Mouse (Mus musculus) right cerebral cortex, adult 18-20 months (tissue): ENCODE measurements around the gene Scn8a.

ENCODE experiments used
- DNase-seq: peaks from one replicate; pipeline ENCODE4 v3.0.0; 2022; ENCODE audit warnings: mixed read lengths

Scn8a gene

DNA sequence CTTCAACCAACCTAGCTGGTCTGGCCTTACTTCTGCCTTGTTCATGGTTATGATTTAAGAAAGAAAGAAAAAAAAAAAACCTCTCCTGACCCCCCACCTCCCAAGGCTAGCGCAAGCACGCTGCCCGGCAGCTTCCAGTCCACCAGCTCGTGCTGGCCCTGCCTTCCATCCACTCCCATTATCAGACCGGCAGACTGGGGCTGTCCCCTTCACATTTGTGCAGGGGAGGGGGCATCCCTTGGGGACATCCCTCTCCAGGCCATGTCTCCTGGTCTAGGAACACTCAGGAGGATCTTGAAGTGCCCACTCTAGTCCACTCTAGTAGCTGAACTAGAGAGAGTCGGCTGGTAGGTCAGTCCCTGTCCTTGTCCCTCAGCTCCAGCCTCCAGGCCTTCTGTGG lies 174.9 kb downstream of the Scn8a start:
- DNase-seq, result no peak

DNA sequence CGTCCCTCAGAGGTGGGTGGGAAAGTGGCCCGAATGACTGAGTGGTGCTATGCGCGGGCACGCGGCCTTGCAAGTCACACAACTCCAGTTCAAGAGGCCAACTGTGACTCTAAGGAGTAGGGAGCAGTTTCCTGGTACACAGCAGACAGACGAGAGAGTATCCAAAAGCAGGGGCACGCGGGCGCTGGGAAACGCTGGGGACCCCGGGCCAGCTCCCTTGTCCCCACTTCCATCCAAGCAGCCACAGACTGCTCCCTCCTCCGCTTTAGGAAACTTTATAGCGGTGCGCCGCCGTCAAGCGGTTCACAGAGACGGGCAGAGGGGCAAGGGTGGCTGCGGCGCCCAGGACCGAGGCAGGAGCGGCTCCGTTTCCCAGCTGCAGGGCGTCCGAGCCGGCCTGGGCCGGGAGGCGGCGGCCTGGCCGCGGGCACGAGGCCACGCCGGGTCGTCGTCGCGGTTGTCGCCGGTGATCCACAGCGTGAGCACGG lies 176.4 kb downstream of the Scn8a start:
- no peak for DNase-seq

DNA sequence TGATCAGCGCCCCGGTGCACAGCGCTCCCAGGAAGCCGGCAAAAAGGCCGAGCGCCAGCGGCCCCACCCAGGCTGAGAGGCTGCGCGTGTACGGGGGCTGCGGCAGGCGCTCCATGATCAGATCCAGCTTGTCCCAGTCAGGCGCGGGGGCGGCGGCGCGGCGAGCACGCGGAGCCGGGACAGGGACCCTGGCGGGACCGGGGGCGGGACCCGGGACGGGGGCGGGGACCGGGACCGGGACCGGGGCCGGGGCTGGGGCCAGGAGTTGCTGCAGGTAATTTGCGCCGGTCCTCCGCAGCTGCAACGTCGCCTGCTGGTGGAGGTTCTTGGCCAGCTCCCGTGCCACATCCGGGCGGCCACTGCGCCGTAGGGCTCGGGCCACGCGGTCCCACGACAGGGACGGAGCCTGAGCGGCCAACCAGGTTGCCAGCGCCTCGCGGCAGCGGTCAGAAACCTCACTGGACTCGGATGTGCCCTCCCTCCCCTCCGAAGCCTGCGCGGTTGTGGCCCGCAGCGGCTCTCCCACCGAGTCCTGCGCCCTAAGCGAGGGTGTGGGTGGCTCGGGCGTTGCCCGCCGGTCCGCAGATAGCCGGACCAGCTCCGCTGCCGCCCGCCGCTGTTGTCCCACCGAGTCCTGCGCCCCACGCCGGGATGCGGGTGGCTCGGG lies 177.0 kb downstream of the Scn8a start:
- DNase-seq, result peak; percentile 58

DNA sequence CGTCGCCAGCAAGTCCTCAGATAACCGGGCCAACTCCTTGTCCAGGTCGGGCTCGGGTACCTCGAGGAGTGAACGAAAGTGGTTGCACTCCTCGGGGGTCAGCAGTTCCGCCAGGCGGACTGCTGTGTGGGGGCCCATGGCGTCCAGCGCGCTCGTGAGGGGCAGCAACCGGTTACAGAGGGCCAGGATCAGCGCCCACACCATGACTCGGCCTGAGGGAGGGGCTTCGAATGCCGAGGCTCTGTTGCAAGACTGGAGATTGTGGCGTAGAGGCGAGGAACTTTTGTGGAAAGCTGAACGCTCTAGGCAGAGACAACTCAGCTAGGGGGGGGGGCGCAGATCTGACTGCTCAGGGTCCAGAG lies 177.5 kb downstream of the Scn8a start, which contains the start of gene Gm47841:
Gene Gm47841 (minus strand): TSS at position 204 of the 362 bp plus-strand sequence.
- no peak for DNase-seq

DNA sequence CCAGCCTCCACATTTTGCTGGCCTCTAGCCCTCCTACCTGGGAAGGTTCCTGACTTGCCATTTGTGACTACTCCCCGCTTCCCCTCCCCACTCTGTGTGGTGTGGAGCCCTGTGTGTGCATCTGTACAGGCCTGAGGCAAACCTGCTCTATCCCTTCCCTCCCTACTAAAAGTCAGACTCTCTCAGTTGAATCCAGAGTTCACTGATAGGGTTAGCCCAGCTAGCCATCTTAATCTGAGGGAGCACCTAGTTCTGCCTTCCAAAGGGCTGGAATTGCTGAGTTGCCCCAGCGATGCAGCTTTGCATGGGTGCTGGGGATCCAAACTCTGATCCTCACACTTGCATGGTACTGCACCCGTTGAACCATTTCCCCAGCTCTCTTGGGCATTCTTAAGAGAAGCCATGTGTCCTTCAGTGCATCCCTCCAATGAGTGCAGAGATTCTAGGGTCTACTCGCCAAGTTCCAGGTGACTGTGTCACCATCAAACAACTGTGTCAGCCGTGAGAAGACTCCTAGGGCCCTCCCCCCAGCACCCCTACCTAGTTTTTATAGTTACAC lies 178.8 kb downstream of the Scn8a start:
- DNase-seq, result no peak

DNA sequence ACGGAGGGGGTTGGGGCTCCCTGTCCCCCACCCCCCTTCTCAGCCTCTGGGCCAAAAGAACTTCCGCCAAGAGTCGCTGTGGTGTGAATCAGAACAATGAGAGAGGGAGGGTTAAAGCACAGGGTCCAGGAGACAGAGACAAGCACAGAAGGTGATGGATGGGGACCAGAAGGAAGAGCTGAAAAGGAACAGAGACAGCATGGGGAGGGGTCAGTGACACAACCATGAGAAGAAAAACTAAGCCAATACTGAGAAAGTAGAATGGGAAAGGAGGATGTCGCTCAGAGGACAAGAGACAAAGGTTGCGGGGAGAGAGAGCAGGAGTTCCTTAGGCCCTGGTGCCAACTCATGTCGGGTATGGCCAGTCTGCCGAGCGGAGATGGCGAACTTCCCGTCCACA lies 182.2 kb downstream of the Scn8a start:
- no peak for DNase-seq

DNA sequence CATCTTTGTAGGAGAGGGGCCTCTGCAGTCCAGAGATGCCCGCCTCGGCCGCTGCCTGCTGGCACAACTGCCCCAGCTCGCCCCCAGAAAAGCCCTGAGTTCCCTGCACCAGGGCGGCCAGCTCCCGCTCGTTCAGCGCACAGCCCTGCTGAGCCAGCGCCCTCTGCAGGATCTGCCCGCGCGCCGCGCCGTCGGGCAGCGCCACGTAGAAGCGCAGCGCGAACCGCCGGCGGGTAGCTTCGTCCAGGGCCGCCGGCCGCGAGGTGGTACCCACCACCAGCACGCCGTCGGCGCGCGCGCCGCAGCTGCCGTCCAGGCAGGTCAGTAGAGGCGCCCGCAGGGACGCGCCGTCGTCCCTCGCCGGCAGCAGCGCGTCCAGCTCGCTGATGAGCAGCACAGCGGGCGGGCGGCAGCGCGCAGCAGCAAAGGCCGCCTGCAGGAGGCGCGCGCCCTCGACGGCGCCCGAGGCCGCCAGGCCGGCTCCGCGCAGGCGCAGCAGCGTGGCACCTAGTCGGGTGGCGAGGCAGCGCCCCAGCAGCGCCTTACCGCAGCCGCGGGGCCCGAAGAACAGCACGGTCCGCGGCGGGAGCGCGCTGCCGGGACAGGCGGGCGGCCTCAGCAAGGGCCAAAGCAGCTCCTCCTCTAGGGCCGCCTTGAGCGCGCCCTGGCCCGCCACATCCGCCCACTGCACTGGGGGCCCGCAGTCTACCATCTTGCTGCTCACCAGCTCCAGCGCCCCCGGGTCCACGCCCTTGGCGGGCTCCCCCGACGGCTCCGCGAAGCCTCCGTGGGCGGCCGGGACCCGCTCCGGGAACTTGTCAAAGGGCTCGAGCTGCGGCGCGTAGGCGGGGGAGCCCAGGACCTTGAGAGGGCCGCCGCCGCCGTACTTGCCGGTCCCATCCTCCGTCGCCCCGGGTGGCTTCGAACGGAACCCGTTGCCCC lies 183.2 kb downstream of the Scn8a start:
- no peak for DNase-seq

DNA sequence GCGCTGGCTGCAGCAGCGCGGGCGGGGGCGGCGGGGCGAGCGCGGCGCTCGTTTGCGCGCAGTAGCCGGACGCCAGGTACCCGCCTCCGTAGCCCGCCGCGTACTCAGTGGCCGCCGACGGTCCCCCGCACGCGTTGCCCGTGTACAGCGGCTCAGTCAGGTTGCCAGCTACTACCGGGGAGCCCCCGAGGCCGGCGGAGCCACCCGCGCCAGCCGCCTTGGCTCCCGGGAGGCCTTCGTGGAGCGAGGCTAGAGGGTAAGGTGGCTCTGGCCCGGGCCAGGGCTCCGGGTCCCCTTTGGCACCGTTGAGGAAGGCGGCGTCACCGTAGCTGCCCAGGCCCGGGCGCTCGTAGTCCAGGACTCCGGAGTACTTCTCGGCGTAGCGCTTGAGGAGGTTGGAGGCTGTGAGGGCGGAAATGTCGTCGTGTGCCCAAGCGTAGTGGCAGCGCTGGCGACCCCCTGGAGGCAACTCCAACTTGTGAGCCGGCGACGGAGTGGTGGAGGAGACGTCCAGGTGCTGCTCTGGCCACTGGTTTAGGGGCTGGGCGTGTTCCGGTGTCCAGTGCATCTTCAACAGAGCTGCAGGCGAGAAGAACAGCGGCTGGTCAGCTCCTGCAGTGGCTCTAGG lies 184.3 kb downstream of the Scn8a start:
- no peak for DNase-seq

DNA sequence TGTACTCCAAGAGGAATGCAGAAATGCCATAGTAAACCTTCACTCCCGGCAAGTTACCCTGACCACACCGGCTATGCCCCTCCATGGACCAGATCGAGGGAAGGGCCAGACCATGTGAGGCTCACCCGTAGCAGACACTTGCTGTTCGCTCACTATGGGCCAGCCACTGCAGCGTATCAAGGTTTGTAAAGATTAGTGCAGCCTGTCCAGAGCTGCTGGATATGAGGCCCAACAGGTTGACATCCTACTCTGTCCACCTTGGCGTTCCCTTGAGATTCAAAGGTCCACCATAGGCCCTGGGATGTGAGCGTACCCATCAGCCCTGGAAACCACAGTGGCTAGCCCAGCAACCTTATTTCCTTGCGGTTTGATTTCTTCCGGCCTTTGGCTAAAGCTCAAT lies 184.9 kb downstream of the Scn8a start:
- no peak for DNase-seq

DNA sequence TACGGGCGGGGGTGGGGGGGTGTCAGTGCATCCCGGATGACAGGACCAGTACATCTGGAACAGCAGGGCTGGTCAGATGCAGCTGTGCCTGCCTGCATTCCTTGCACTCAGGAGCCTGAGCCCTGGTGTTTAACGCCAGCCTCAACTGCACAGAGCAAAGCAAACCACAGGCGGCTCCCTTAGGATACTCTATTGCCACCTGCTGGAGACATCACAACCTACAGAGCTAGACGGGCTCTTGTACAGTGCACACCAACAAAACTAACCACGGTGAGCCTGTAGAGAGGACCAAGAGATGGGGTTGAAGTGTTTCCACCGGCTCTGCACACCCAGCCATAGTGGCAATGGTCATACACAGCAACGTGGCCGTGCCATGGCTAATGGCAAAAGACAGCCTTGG lies 186.6 kb downstream of the Scn8a start:
- peak; percentile 55 for DNase-seq

DNA sequence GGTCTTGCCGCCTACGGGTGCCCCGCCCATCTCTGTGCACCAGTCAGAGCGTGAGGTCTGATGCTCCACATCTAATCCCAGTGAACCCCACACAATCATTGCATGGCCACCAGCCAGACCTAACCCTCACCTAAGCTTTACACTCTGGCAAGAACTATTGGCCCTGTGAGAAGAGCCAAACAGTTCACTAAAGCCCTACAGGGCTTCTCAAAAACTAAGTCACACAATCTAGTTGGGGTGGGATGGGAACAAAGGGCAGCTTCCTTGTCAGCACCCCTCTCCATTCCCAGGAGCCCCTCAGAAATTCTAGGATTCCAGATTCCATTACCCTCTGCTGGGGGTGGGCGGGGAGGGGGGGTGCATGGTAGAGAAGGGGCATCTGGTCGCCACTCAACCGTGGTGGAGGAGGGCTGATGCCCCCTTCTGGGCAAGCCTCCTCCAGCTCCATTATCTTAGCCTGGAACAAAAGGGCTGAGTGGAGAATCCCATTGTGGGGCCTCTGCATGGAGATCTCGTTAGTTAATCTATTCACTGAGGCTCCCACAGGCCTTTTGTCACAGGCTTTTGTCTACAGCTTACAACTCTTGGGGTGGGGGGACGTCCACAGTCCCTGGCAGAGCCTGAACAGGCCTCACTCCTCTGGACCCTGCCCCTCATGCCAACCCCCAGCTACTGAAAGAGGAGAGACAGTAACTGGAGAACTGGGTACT lies 190.1 kb downstream of the Scn8a start:
- DNase-seq, result no peak

DNA sequence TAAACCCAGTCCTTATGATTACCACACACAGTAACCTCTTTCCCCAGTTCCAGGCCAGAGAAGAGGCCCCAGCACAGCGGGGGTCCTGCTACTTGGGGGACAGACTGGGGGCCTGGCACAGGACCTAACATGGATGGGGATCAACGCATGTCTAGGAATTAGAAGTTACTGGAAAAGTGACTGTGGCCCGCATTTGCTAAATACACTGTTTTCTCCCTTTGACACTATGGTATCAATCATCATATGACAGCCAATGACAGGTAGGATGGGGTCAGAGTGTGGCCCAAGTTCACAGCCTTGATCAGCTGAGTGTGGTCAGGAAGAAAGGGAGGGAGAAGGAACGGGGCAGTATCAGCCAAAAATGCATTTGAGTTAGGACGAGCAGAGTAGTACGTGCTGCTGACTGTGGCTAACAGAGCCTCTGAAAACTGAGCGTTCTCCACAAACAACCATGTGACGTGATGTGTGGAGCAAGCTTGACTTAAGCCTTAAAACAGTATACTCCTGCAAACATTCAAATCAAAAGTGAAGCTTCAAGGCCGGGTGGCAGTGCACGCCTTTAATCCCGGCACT lies 190.7 kb downstream of the Scn8a start:
- DNase-seq, result no peak

DNA sequence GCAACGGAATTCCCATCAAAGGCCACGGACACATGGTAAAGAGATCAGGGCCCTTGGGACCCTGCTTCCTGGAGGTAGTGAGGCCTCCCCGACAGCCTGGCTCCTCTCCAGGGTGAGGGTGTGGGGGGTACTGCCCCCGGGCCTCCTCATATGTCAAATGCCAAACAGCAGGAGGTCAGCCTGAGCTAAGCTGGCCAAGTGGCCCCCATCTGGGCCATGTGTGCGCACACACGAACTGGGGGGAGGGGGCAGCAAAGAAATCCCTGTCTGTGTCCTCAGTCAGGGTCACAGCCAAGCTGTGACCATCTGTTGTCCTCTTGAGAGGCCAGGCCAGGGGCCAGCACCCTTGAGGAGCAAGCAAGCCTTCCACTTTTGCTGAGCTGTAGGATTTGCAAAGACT lies 195.4 kb downstream of the Scn8a start:
- DNase-seq, result no peak

DNA sequence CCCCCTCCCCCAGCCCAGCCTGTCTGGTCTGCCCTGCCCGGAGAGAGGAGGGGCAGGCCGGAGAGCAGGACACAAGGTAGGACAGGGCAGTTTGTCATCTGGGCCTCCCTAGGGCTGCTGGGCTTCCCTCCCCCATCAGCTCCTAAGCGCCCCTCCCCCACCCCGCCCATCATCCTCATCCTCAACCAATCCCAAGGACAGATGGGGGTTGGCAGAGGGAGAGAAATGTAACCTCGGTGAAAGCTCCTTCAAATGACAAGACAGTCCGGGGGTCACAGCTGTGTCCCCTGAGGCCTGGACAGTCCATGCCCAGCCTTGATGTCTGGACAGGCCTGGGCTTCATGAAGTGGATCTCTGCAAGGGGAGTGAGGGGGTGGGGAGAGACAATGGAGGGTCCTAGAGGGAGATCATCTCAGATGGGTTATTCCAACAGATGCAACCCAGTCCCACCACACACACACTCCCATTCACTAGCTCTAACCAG lies 196.7 kb downstream of the Scn8a start:
- DNase-seq, result no peak

DNA sequence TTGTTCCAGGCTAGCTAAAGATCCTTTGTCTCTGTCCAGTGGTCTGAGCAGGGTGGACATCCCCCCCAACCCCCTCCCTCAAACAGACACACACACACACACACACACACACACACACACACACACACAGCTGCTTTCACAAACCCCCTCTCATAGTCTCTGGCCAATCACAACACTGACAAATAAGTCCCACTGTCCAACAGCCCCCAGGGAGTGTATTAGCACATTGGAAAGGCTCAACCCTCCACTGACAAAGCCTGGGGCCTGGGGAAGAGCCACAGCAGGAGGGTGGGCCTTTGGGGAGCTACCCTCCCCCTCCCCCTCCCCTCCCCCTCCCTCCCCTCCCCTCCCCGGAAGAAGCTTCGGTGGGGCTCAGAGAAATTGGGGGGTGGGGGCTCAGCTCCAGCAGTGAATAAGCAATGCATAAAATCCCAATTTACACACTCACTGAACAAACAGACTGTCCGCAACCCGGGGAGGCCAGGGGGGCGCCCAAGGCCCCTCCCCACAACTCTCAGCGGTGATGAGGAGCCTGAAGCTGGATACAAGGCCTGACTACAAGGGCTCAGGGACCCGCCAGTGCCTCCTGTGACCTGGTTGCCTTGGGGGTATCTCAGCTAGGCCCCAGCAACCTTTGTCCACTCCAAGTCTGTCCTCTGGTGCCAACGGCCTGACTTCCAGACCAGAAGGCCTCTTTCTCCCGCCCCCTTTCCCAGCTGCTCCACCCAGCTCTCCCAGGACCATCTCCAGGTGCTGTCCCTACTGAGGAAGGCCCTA lies 197.4 kb downstream of the Scn8a start:
- no peak for DNase-seq

DNA sequence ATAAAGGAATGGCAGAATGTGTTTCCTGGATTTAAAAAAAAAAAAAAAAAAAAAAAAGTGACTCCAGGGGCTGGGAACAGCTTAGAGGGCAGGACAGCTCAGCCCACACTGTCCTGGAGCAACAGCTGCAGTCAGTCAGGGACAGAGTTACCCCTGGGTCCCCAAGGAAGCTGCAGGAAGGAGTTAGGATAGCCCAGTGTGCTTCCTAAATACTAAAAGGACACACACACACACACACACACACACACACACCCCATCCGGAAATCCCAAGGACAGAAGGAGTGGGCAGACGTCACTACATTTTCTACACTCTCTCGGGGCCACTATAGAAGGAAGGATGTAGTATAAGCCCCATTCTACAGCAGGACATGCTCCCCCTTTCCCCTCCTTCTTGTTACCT lies 198.4 kb downstream of the Scn8a start:
- DNase-seq, result no peak

DNA sequence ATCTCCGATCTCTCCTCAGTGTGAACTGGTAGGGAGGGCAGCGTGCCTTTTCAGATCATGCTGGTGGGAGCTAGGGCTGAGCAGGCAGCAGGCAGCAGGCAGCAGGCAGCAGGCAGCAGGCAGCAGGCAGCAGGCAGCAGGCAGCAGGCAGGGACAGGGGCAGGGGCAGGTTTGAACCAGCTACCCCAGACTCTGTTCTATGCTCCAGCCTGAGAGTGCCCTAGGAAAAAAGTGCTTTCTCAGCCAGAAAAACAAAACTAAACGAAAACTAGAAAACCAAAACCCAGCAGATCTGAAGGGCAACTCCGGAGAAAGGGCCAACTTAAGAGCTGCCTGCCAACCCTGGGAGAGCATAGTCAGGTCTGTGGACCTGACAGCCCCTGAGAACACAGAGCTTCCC lies 199.0 kb downstream of the Scn8a start:
- DNase-seq, result no peak

DNA sequence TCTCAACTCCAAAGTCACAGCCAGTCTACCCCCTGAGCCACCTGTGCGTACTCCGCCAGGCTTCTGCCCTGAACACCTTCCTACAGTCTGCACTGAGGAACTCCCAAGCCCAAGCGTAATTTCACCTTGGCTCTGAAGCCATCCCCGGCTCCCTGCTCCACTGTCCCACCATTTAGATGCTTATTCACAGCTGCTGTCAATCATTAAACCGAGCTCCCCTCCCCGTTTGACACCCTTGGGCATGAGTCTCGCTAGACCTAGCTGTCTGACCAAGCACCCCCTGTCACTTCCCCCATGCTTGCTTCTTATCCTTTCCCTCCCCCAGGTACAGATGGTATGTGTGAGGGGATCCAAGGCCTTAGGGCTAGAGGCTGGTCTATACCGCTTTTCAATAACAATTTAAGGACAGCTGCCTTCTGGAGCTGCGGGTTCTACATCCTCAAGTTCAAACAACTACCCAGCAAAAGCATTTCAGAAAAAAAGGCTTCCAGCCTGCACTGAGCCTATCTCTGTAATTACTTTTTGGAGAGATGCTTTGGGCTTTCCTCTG lies 200.1 kb downstream of the Scn8a start:
- no peak for DNase-seq

DNA sequence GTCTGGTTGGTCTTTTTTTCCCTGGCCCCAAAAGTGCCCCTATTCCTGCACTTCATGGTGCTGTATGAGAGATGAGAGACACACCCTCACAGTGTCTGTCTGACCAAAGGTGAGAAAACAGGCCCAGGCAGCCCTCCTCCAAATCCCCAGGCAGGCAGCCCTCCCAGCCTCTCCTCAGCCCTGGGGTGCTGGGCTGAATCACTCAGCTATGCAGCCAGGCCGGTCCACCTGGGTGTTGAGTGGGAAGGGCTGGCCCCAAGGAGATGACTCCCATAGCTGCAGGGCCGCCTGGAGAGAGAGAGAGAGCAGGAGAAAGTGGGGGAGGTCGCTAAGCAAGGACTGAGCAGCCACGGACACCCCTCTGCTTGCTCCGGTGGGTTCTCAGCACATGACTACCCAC lies 201.1 kb downstream of the Scn8a start:
- DNase-seq, result no peak

DNA sequence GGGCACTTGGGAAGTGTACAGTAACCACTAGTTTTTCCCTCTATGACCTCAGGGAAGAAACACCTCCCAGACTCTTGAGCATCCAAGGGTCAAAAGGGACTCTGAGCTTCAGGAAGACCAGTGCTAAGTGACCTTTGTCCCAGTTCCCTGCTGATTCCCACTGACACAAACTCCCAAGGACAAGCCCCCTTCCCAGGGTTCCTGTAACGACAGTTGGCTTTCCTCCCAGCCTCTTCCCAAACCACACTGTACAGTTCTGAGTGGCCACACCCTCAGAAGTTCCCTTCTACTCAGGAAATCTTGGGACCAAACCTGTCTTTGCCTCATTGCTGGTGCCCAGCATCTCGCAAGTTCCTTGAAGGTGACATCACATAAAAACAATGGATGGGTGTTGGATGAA lies 203.1 kb downstream of the Scn8a start:
- DNase-seq, result no peak

DNA sequence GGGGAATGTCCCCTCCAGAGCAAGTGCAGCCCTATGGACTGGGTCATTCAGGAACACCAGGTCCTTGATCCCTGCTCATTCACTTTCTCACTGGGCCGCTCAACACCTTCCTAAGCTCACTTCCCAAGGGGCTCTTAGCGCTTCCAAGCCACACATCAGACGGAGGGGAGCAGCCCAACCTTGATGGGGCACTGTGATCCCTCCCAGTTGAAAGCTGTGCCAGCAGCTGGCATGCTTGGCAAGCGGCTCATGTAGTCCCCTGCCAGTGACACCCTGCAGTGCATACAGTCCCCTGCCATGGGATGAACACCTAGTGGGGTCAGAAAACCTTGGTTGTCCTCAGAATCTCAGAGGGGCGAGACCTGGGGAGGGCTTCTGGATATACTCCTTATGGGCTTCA lies 204.4 kb downstream of the Scn8a start:
- DNase-seq, result no peak
